Comparison of ENCODE assay signal across 8 mouse cellular contexts in the genomic region with DNA sequence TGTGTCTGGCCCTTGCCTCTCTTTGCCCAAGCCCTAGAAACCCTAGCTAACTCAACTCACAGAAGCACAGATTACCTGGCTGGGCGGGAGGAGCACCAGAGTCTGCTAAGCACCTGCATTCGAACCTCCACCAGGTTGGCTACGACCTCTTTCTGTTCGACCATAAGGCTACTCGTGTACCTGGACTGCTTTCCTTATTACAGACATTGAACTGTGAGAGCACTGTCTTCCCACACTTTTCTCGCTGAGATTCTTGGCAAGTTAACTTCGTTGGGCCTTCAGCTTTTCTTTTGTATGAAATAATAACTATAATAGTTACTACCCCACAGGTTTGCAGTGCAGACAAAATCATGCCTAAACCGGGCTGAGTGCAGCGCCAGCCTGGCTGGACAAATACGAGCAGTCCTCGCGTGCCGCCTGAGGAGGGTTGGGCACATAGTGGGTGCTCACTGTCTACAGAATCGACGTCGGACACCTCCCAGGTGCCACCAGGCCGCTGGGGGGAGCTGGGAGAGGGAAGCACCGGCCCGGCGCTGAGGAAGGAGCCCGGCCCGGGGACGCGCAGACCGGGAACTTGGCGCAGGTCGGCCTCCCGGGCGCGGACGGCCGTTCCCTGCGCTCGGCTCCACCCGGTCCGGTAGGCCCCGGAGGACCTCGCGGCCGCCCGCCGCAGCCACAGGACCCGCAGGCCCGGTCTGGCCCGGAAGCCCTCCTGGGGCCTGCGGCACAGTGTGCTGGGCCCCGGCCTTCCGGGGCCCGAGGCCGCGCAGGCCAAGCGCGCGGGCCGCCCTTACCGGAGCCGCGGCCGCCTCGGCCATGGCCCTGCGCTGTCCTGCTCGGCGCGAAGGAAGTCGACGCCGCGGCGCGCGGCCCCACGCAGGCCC. TPM values are rescaled to one million over a fixed set of nuclear protein-coding genes. Genes with fewer than 3 reads are reported as not detected.
DNase-seq lines count a peak whose midpoint lies in the region; ATAC-seq lines count a peak whose summit lies in the region.

No protein-coding gene starts in this region.

- DNase-seq in adrenal gland, adult 18-20 months (ENCODE audit: low spot score in 2 of 2): peak; percentile 67 to 71
- DNase-seq in embryo, embryonic 11 days: peak; percentile 74
- peak; percentile 70 for DNase-seq in gastrocnemius, postnatal 25 days
- peak; percentile 85 for DNase-seq in intestine, embryonic 14.5 days (ENCODE audit: low spot score)
- peak; percentile 79 for DNase-seq in limb, embryonic 10.5 days (ENCODE audit: low spot score)
- peak; percentile 94 for DNase-seq in midbrain, embryonic 11.5 days (ENCODE audit: low spot score, missing footprints)
- DNase-seq in right cerebral cortex, postnatal 36 days (ENCODE audit: low spot score in 2 of 2): peak; percentile 32 to 46
- DNase-seq in urinary bladder, postnatal 36 days (ENCODE audit: low spot score in 2 of 2): peak; percentile 63 to 67

- H3K36me3 ChIP-seq in intestine, embryonic 14.5 days (ENCODE audit: control insufficient read depth, insufficient read depth, low read length): peaks cover 30% of the 10 kb centered on the region
- H3K36me3 ChIP-seq in limb, embryonic 10.5 days: peaks cover 42% of the 10 kb centered on the region
- H3K36me3 ChIP-seq in midbrain, embryonic 11.5 days (ENCODE audit: control insufficient read depth, insufficient read depth, low read length): peaks cover 14% of the 10 kb centered on the region

- no peaks in the 10 kb centered on the region for H3K27me3 ChIP-seq in intestine, embryonic 14.5 days (replicated peaks; ENCODE audit: control insufficient read depth, insufficient read depth, low read length)
- H3K27me3 ChIP-seq in limb, embryonic 10.5 days (ENCODE audit: low read depth, poor library complexity, severe bottlenecking): no peaks in the 10 kb centered on the region
- no peaks in the 10 kb centered on the region for H3K27me3 ChIP-seq in midbrain, embryonic 11.5 days (ENCODE audit: control insufficient read depth, insufficient read depth, low read length)

- peak overlapping the region; percentile 91 for H3K27ac ChIP-seq in intestine, embryonic 14.5 days (ENCODE audit: low read depth)
- H3K27ac ChIP-seq in limb, embryonic 10.5 days: peak overlapping the region; percentile 97
- peak overlapping the region; percentile 74 for H3K27ac ChIP-seq in midbrain, embryonic 11.5 days (ENCODE audit: low read depth, low read length)

- H3K4me3 ChIP-seq in intestine, embryonic 14.5 days (ENCODE audit: low read depth, low read length): peak overlapping the region; percentile 76
- peak overlapping the region; percentile 73 for H3K4me3 ChIP-seq in limb, embryonic 10.5 days
- H3K4me3 ChIP-seq in midbrain, embryonic 11.5 days (ENCODE audit: low read depth, low read length): peak overlapping the region; percentile 90

- H3K4me2 ChIP-seq in intestine, embryonic 14.5 days (ENCODE audit: low read length): peak overlapping the region; percentile 77
- peak overlapping the region; percentile 52 for H3K4me2 ChIP-seq in midbrain, embryonic 11.5 days

- no peaks in the 10 kb centered on the region for H3K9me3 ChIP-seq in intestine, embryonic 14.5 days (ENCODE audit: control insufficient read depth, low read length)
- no peaks in the 10 kb centered on the region for H3K9me3 ChIP-seq in limb, embryonic 10.5 days (replicated peaks)
- no peaks in the 10 kb centered on the region for H3K9me3 ChIP-seq in midbrain, embryonic 11.5 days (ENCODE audit: control insufficient read depth, low read length)

- WGBS in intestine, embryonic 14.5 days: 3% methylated on average over 57 of the region's 72 CpGs
- 5% methylated on average over 70 of the region's 72 CpGs for WGBS in limb, embryonic 10.5 days
- WGBS in midbrain, embryonic 11.5 days: 3% methylated on average over 71 of the region's 72 CpGs

- H3K4me1 ChIP-seq in intestine, embryonic 14.5 days (replicated peaks; ENCODE audit: control insufficient read depth, insufficient read depth, low read length): peaks cover 9% of the 10 kb centered on the region
- peaks cover 10% of the 10 kb centered on the region for H3K4me1 ChIP-seq in limb, embryonic 10.5 days
- H3K4me1 ChIP-seq in midbrain, embryonic 11.5 days (ENCODE audit: control insufficient read depth, insufficient read depth, low read length): peaks cover 9% of the 10 kb centered on the region

- ATAC-seq in intestine, embryonic 14.5 days (replicated peaks; ENCODE audit: low FRiP score, low TSS enrichment, low read depth): peak; percentile 86
- ATAC-seq in midbrain, embryonic 11.5 days (ENCODE audit: low FRiP score): peak; percentile 91

- H3K9ac ChIP-seq in intestine, embryonic 14.5 days (ENCODE audit: low read length): peak overlapping the region; percentile 97
- peak overlapping the region; percentile 98 for H3K9ac ChIP-seq in midbrain, embryonic 11.5 days (ENCODE audit: low read length)

RNA-seq across cellular contexts. Expression of gene Zfp746, which starts 0.6 kb away (rescaled TPM):
- total RNA-seq in adrenal gland, adult 18-20 months (2021): 10 to 100 TPM; 22.8 to 25.6 TPM
- 1 to 10 TPM; 8.4 to 8.5 TPM for total RNA-seq in gastrocnemius, postnatal 25 days (2021)
- 21.1 and 22.4 TPM in 2 replicates for polyA plus RNA-seq in intestine, embryonic 14.5 days (2014; fragmentation: Nextera tagmentation; extraction: Ambion mirVana)
- polyA plus RNA-seq in limb, embryonic 10.5 days (2016; fragmentation: Nextera tagmentation; extraction: Ambion mirVana): 24.4 and 27.5 TPM in 2 replicates
- 20.0 and 21.1 TPM in 2 replicates for polyA plus RNA-seq in midbrain, embryonic 11.5 days (2014; fragmentation: Nextera tagmentation; extraction: Ambion mirVana)

RNA-seq across cellular contexts. Expression of gene Zfp777, which starts 37.1 kb away (rescaled TPM):
- 10 to 100 TPM; 18.9 to 26.0 TPM for total RNA-seq in adrenal gland, adult 18-20 months (2021)
- 10 to 100 TPM; 12.6 to 16.2 TPM for total RNA-seq in gastrocnemius, postnatal 25 days (2021)
- polyA plus RNA-seq in intestine, embryonic 14.5 days (2014; fragmentation: Nextera tagmentation; extraction: Ambion mirVana): 8.7 and 10.5 TPM in 2 replicates
- 12.0 and 13.6 TPM in 2 replicates for polyA plus RNA-seq in limb, embryonic 10.5 days (2016; fragmentation: Nextera tagmentation; extraction: Ambion mirVana)
- 9.2 and 9.5 TPM in 2 replicates for polyA plus RNA-seq in midbrain, embryonic 11.5 days (2014; fragmentation: Nextera tagmentation; extraction: Ambion mirVana)

Comparison
In these comparisons a context has a peak if more than half of its experiments do, and no peak if none do; other contexts are left out.
1. Peak in every context shown above with its lines: DNase-seq, ATAC-seq, H3K4me3 ChIP-seq and H3K27ac ChIP-seq.
2. DNase-seq: peak in every context shown above with its lines; median percentile 94 in midbrain, embryonic 11.5 days; 85 in intestine, embryonic 14.5 days; 79 in limb, embryonic 10.5 days; 74 in embryo, embryonic 11 days; 70 in gastrocnemius, postnatal 25 days; 69 in adrenal gland, adult 18-20 months; 65 in urinary bladder, postnatal 36 days; 39 in right cerebral cortex, postnatal 36 days.